Mouse (Mus musculus) heart, embryonic 15.5 days (tissue): ENCODE measurements around the gene Cyp8b1. TPM values are rescaled to one million over a fixed set of nuclear protein-coding genes. Genes with fewer than 3 reads are reported as not detected.

Source experiments
- ATAC-seq: fragments of 200-750 bp; cut with Nextera tagmentation; replicated peaks from 2 replicates; pipeline ENCODE4 v1.8.0; 2017; ENCODE audit warnings: low read depth, moderate TSS enrichment; ENCODE audit not compliant: insufficient number of reproducible peaks, insufficient read depth, low FRiP score
- H3K27ac ChIP-seq: fragments of 300-500 bp; sonication (generic); 2 replicates; pipeline ENCODE4 v1.5.1; 2015; ENCODE audit warnings: mild to moderate bottlenecking, inconsistent platforms
- H3K27me3 ChIP-seq: fragments of 300-500 bp; sonication (generic); 2 replicates; pipeline ENCODE4 v1.6.1; 2015; ENCODE audit warnings: inconsistent platforms
- H3K36me3 ChIP-seq: fragments of 300-500 bp; sonication (generic); 2 replicates; pipeline ENCODE4 v1.6.1; 2015; ENCODE audit warnings: mild to moderate bottlenecking, inconsistent platforms
- H3K4me1 ChIP-seq: fragments of 300-500 bp; sonication (generic); replicated peaks from 2 replicates; pipeline ENCODE4 v1.6.1; 2015; ENCODE audit warnings: inconsistent platforms
- H3K4me2 ChIP-seq: fragments of 300-500 bp; sonication (generic); 2 replicates; pipeline ENCODE4 v1.6.1; 2015; ENCODE audit warnings: inconsistent platforms, mild to moderate bottlenecking, moderate library complexity
- H3K4me3 ChIP-seq: fragments of 300-500 bp; sonication (generic); 2 replicates; pipeline ENCODE4 v1.5.1; 2015; ENCODE audit warnings: mild to moderate bottlenecking, inconsistent platforms
- H3K9ac ChIP-seq: fragments of 300-500 bp; sonication (generic); 2 replicates; pipeline ENCODE4 v1.6.1; 2015; ENCODE audit warnings: mild to moderate bottlenecking, inconsistent platforms
- H3K9me3 ChIP-seq: fragments of 300-500 bp; sonication (generic); replicated peaks from 2 replicates; pipeline ENCODE4 v1.6.1; 2016; ENCODE audit warnings: inconsistent platforms
- WGBS: fragments of 180-500 bp; shearing (Covaris S2); methylation state at CpG from one replicate; pipeline ENCODE4 v1.1.7; 2015; ENCODE audit warnings: mixed read lengths; 5-methylcytosine and 5-hydroxymethylcytosine counted together
- polyA plus RNA-seq: library from polyadenylated mRNA; unstranded; fragments of >200 nt; fragmentation: Nextera tagmentation; extraction: Ambion mirVana; gene quantifications from 2 replicates; pipeline ENCODE4 v1.2.1, GENCODE M21; 2015

The Cyp8b1 gene
- not detected in 2 replicates for polyA plus RNA-seq

- ATAC-seq = no peak
- Histone ChIP-seq H3K4me2 (no peak within 1 kb of the TSS), H3K4me3 (no peak within 1 kb of the TSS), H3K9ac (no peak within 1 kb of the TSS), H3K27ac (no peak within 1 kb of the TSS), H3K27me3 (no peaks in the 10 kb centered on the region), H3K9me3 (no peaks in the 10 kb centered on the region), H3K4me1 (peaks cover 3% of the 10 kb centered on the region; the same call in 1 of the 2 replicates), H3K36me3 (no peaks in the 10 kb centered on the region)
- WGBS = 63% methylated on average over 8 of the region's 8 CpGs
These were observed at the start of gene Cyp8b1 for GRCm38 (mm10) chr9:121916102-121916501. Gene Cyp8b1 (minus strand): TSS chr9:121916305.

- Histone ChIP-seq H3K9ac (no peak overlapping the region), H3K27ac (no peak overlapping the region), H3K4me1 (no peaks in the 10 kb centered on the region), H3K27me3 (no peaks in the 10 kb centered on the region), H3K4me2 (no peak overlapping the region), H3K9me3 (no peaks in the 10 kb centered on the region), H3K36me3 (no peaks in the 10 kb centered on the region), H3K4me3 (no peak overlapping the region)
- 87% methylated on average over 7 of the region's 7 CpGs for WGBS
- no peak for ATAC-seq
These were observed 48.8 kb upstream of the Cyp8b1 start for GRCm38 (mm10) chr9:121964941-121965340.

GRCm38 (mm10) chr9:121959966-121960635 lies 44.0 kb upstream of the Cyp8b1 start:
- H3K27me3 ChIP-seq = no peaks in the 10 kb centered on the region
- no peak overlapping the region for H3K27ac ChIP-seq
- no peak for ATAC-seq
- no peaks in the 10 kb centered on the region for H3K4me1 ChIP-seq
- 47% methylated on average over 7 of the region's 7 CpGs for WGBS
- no peaks in the 10 kb centered on the region for H3K36me3 ChIP-seq
- no peaks in the 10 kb centered on the region for H3K9me3 ChIP-seq
- H3K4me2 ChIP-seq = no peak overlapping the region
- no peak overlapping the region for H3K9ac ChIP-seq
- no peak overlapping the region for H3K4me3 ChIP-seq

GRCm38 (mm10) chr9:121952596-121952995 lies 36.5 kb upstream of the Cyp8b1 start:
- Histone ChIP-seq H3K36me3 (no peaks in the 10 kb centered on the region), H3K27me3 (no peaks in the 10 kb centered on the region), H3K9ac (no peak overlapping the region), H3K4me2 (no peak overlapping the region), H3K9me3 (no peaks in the 10 kb centered on the region), H3K4me3 (no peak overlapping the region), H3K4me1 (peaks cover 24% of the 10 kb centered on the region), H3K27ac (no peak overlapping the region)
- no peak for ATAC-seq
- 84% methylated on average over 6 of the region's 6 CpGs for WGBS

GRCm38 (mm10) chr9:121951114-121951423 lies 35.0 kb upstream of the Cyp8b1 start:
- Histone ChIP-seq H3K36me3 (no peaks in the 10 kb centered on the region), H3K4me1 (peaks cover 24% of the 10 kb centered on the region), H3K9ac (peak overlapping the region; percentile 11; the same call in 1 of the 2 replicates), H3K27me3 (no peaks in the 10 kb centered on the region), H3K9me3 (no peaks in the 10 kb centered on the region), H3K27ac (peak overlapping the region; percentile 74), H3K4me3 (peak overlapping the region; percentile 41), H3K4me2 (peak overlapping the region; percentile 66)
- ATAC-seq = no peak
- WGBS = 40% methylated on average over 4 of the region's 4 CpGs

- Histone ChIP-seq H3K27me3 (no peaks in the 10 kb centered on the region), H3K4me3 (peak within 1 kb of the TSS; percentile 41), H3K9ac (peak within 1 kb of the TSS; percentile 11; the same call in 1 of the 2 replicates), H3K4me1 (peaks cover 24% of the 10 kb centered on the region), H3K4me2 (peak within 1 kb of the TSS; percentile 66), H3K36me3 (no peaks in the 10 kb centered on the region), H3K9me3 (no peaks in the 10 kb centered on the region), H3K27ac (peak within 1 kb of the TSS; percentile 74)
- WGBS = 3% methylated on average over 14 of the region's 14 CpGs
- ATAC-seq = peak; percentile 85
These were observed 34.5 kb upstream of the Cyp8b1 start, which contains the start of gene Fam198a for GRCm38 (mm10) chr9:121950418-121951113. Gene Fam198a (plus strand): TSS chr9:121950988.

- Histone ChIP-seq H3K4me3 (no peak overlapping the region), H3K9ac (no peak overlapping the region), H3K4me1 (peaks cover 24% of the 10 kb centered on the region), H3K4me2 (no peak overlapping the region), H3K36me3 (no peaks in the 10 kb centered on the region), H3K27ac (no peak overlapping the region), H3K27me3 (no peaks in the 10 kb centered on the region), H3K9me3 (no peaks in the 10 kb centered on the region)
- 33% methylated on average over 4 of the region's 4 CpGs for WGBS
- no peak for ATAC-seq
These were observed 32.3 kb upstream of the Cyp8b1 start for GRCm38 (mm10) chr9:121948431-121948830.

GRCm38 (mm10) chr9:121947784-121948183 lies 31.7 kb upstream of the Cyp8b1 start:
- no peak for ATAC-seq
- H3K9me3 ChIP-seq = no peaks in the 10 kb centered on the region
- no peak overlapping the region for H3K4me3 ChIP-seq
- H3K36me3 ChIP-seq = no peaks in the 10 kb centered on the region
- no peak overlapping the region for H3K4me2 ChIP-seq
- no peak overlapping the region for H3K27ac ChIP-seq
- H3K4me1 ChIP-seq = peaks cover 24% of the 10 kb centered on the region
- H3K27me3 ChIP-seq = no peaks in the 10 kb centered on the region
- no peak overlapping the region for H3K9ac ChIP-seq
- WGBS = 5% methylated on average over 4 of the region's 4 CpGs

- H3K9me3 ChIP-seq = no peaks in the 10 kb centered on the region
- H3K4me1 ChIP-seq = no peaks in the 10 kb centered on the region; the same call in 1 of the 2 replicates
- no peak for ATAC-seq
- H3K9ac ChIP-seq = no peak overlapping the region
- 82% methylated on average over 3 of the region's 3 CpGs for WGBS
- H3K36me3 ChIP-seq = no peaks in the 10 kb centered on the region
- H3K4me2 ChIP-seq = no peak overlapping the region
- H3K27me3 ChIP-seq = no peaks in the 10 kb centered on the region
- H3K4me3 ChIP-seq = no peak overlapping the region
- no peak overlapping the region for H3K27ac ChIP-seq
These were observed 27.5 kb upstream of the Cyp8b1 start for GRCm38 (mm10) chr9:121943628-121944027.

- no peak overlapping the region for H3K4me3 ChIP-seq
- H3K9me3 ChIP-seq = no peaks in the 10 kb centered on the region
- no peak overlapping the region for H3K27ac ChIP-seq
- H3K27me3 ChIP-seq = no peaks in the 10 kb centered on the region
- no peaks in the 10 kb centered on the region for H3K36me3 ChIP-seq
- no peak overlapping the region for H3K4me2 ChIP-seq
- H3K9ac ChIP-seq = no peak overlapping the region
- 79% methylated on average over 3 of the region's 3 CpGs for WGBS
- no peak for ATAC-seq
- H3K4me1 ChIP-seq = no peaks in the 10 kb centered on the region
These were observed 26.9 kb upstream of the Cyp8b1 start for GRCm38 (mm10) chr9:121943005-121943404.

GRCm38 (mm10) chr9:121937944-121938355 lies 21.8 kb upstream of the Cyp8b1 start:
- H3K4me1 ChIP-seq = no peaks in the 10 kb centered on the region
- H3K9ac ChIP-seq = peak overlapping the region; percentile 33; the same call in 1 of the 2 replicates
- no peak overlapping the region for H3K27ac ChIP-seq
- H3K4me2 ChIP-seq = peak overlapping the region; percentile 60
- ATAC-seq = no peak
- H3K9me3 ChIP-seq = no peaks in the 10 kb centered on the region
- 51% methylated on average over 21 of the region's 21 CpGs for WGBS
- no peaks in the 10 kb centered on the region for H3K36me3 ChIP-seq
- 0 out of 2 replicates have a peak, but pooled peaks cover 2% of the 10 kb centered on the region for H3K27me3 ChIP-seq
- H3K4me3 ChIP-seq = peak overlapping the region; percentile 52
